Mouse (Mus musculus): ENCODE measurements around the gene Ascc3. TPM values are rescaled to one million over a fixed set of nuclear protein-coding genes. Genes with fewer than 3 reads are reported as not detected.

Ascc3 gene
- total RNA-seq (2014; fragmentation: Nextera tagmentation) (58.4 and 59.5 TPM in 2 replicates), total RNA-seq (2017) (53.5 and 73.9 TPM in 2 replicates)

- ATAC-seq (replicated peaks; ENCODE audit: low FRiP score, low TSS enrichment, poor library complexity, severe bottlenecking): peak; percentile 88
Observed at GRCm38 (mm10) chr10:50592355-50593293, at the start of gene Ascc3. Ascc3 (plus strand) TSS chr10:50592669.

- ATAC-seq (replicated peaks; ENCODE audit: low FRiP score, low TSS enrichment, poor library complexity, severe bottlenecking): no peak
Observed at GRCm38 (mm10) chr10:50584721-50585120, 7.7 kb upstream of the Ascc3 start.

DNA sequence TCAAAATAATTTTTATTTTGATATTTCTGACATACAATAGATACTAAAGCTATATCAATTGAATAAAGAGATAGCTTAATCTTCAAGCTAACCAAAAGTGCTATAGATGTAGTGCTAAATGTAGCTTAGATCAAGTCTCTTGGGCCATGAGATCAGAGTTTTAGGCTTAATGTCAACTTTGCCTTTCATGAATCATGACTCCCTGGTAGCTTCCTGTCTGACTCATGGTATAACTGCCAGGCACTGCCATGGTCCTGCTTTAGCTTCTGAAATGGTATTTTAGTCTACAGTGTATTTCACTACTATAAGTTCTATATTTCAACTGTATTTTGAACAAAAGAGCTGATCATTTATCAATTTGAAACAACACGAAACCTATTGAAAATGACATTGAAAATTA is 5.9 kb upstream of the Ascc3 start:
- ATAC-seq (replicated peaks; ENCODE audit: low FRiP score, low TSS enrichment, poor library complexity, severe bottlenecking): no peak

DNA sequence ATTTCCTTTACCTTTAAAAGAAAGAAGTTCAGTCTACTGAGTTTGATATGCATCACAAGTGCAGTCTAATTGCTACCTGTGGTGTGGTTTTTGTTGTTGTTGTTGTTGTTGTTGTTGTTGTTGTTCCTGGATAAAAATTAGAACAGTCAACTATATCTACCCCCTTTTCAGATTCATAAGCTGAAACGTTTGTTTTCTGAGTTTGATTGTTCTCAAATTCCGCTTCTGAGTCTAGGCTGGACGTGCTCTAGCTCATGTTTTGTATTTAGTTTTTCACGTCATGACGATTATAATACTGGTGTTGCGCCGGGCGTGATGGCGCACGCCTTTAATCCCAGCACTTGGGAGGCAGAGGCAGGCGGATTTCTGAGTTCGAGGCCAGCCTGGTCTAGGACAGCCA is 902 bp downstream of the Ascc3 start:
- no peak for ATAC-seq (replicated peaks; ENCODE audit: low FRiP score, low TSS enrichment, poor library complexity, severe bottlenecking)

GRCm38 (mm10) chr10:50595340-50595739 is 2.9 kb downstream of the Ascc3 start:
- no peak for ATAC-seq (replicated peaks; ENCODE audit: low FRiP score, low TSS enrichment, poor library complexity, severe bottlenecking)

DNA sequence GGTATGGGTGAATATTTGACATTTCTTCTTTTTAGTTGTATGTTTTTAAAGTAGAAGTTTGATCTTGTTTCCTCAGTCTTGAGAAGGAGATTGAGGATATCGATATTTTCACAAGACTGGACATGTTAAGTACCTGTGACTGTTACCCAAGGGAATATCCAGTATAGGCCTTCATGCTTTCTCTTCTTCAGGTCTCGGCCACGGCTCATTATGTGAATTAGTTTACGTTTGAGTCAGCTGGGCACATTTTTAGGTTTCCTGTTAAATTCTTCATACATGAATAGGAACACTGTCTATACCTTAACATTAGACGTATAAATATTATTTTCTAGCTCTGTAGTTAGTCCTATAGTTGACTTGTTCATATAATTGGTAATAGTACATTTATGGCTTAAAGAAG is 12.4 kb downstream of the Ascc3 start:
- no peak for ATAC-seq (replicated peaks; ENCODE audit: low FRiP score, low TSS enrichment, poor library complexity, severe bottlenecking)

DNA sequence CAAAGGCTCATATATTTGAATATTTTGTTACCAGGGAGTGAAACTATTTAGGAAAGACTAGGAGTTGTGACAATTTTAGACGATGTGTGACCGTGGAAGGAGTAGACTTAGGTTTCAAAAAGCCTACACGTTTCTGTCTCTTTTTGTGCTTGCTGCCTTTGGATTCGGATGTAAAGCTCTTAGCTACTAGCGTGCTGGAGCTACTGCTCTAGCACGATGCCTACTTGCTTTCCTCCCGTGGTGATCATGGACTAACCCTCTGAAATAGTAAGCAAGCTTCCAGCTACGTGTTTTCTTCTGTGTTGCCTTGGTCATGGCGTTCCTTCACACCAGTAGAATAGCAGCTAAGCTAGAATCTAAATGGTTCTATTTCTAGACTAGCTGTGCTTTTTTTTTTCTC is 21.4 kb downstream of the Ascc3 start:
- no peak for ATAC-seq (replicated peaks; ENCODE audit: low FRiP score, low TSS enrichment, poor library complexity, severe bottlenecking)

GRCm38 (mm10) chr10:50625874-50626273 is 33.4 kb downstream of the Ascc3 start:
- ATAC-seq (replicated peaks; ENCODE audit: low FRiP score, low TSS enrichment, poor library complexity, severe bottlenecking): no peak

DNA sequence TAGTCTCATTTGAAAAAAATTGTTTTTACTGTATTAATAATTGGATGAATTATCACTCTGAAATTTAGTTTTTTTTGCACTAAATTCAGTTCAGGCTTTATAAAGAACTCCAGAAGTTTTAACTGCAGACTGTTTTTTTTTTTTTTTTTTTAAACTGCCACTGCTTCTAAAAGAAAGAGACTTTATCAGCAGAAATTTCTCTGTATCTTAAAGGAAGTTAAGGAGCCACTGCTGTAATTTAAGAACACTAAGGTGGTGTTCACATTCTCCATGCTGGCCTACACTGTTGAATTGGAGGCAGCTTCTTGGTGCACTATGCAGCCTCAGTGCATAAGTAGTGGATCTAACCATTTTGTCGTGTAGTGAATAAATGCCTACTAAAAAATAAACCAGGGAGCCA is 47.1 kb downstream of the Ascc3 start:
- ATAC-seq (replicated peaks; ENCODE audit: low FRiP score, low TSS enrichment, poor library complexity, severe bottlenecking): no peak

GRCm38 (mm10) chr10:50650612-50651011 is 58.1 kb downstream of the Ascc3 start:
- ATAC-seq (replicated peaks; ENCODE audit: low FRiP score, low TSS enrichment, poor library complexity, severe bottlenecking): no peak

DNA sequence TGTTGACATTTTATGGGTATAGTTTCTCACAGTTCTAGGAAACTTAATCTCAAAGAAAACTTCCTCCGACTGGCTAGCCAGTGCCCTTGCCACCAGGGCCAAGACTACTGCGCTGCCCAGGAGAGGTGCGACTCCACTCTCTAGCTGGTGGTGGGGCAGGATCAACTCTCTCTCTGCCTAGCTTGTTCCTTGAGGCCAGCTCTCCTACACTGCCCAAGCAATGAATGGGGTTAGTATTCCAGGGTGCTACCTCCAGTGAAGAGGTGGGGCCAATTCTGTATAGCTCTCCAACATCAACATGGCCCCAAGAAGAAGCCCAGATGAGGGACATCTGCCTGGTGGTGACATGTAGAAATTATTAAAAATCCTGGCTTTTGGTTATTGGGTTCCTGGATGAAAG is 61.1 kb downstream of the Ascc3 start:
- ATAC-seq (replicated peaks; ENCODE audit: low FRiP score, low TSS enrichment, poor library complexity, severe bottlenecking): no peak

DNA sequence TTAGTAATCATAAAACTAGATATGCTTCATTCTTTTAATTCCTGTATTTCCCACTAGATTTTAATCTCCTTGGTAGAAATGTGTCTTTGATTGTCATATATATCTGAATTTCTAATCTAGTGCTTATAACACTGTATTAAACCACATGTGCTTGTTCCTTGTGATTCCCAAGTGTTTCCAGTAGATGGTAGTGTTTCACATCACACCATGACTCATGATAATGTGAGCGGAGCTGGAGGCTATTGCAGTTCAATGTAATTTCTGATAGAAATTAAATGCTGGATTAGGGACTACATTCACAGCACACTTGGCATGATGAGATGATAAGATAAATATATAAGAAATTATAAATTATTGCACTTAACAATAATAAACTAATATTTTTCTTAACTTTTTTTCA is 64.9 kb downstream of the Ascc3 start:
- ATAC-seq (replicated peaks; ENCODE audit: low FRiP score, low TSS enrichment, poor library complexity, severe bottlenecking): peak; percentile 94

DNA sequence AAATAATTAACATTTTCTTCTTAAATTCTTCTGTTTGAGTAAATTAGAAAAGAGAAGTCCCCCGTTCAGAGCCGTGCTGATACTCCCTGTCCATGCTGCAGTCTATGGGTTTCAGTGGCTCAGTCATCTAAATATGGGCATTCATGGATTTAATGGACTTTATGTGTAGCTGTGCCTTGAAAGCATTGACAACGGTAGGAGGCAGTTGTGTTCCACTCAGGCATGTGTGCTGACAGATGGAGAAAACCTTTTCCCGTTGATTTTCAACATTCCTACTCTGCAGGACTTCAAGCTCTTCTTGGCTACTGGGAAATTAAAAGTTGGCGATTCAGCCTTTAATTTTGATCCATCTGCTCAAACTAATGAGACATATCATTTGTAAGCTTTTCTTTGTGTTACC is 79.0 kb downstream of the Ascc3 start:
- no peak for ATAC-seq (replicated peaks; ENCODE audit: low FRiP score, low TSS enrichment, poor library complexity, severe bottlenecking)

DNA sequence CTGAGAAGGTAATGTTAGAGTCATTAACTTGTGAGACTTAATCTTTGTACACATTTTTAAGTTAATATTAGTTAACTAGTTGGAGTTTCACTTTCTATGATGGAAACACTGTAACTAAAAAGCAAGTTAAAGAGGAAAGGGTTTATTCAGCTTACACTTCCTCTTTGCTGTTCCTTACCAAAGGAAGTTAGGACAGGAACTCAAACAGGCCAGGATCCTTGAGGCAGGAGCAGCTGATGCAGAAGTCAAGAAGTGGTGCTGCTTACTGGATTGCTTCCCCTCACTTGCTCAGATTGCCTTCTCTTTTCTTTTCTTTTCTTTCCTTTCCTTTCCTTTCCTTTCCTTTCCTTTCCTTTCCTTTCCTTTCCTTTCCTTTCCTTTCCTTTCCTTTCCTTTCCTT is 97.9 kb downstream of the Ascc3 start:
- no peak for ATAC-seq (replicated peaks; ENCODE audit: low FRiP score, low TSS enrichment, poor library complexity, severe bottlenecking)

GRCm38 (mm10) chr10:50698836-50699433 is 106.5 kb downstream of the Ascc3 start:
- ATAC-seq (replicated peaks; ENCODE audit: low FRiP score, low TSS enrichment, poor library complexity, severe bottlenecking): no peak

GRCm38 (mm10) chr10:50701736-50702135 is 109.3 kb downstream of the Ascc3 start:
- peak; percentile 98 for ATAC-seq (replicated peaks; ENCODE audit: low FRiP score, low TSS enrichment, poor library complexity, severe bottlenecking)

- ATAC-seq (replicated peaks; ENCODE audit: low FRiP score, low TSS enrichment, poor library complexity, severe bottlenecking): no peak
Observed at GRCm38 (mm10) chr10:50702361-50702760, 109.9 kb downstream of the Ascc3 start.

DNA sequence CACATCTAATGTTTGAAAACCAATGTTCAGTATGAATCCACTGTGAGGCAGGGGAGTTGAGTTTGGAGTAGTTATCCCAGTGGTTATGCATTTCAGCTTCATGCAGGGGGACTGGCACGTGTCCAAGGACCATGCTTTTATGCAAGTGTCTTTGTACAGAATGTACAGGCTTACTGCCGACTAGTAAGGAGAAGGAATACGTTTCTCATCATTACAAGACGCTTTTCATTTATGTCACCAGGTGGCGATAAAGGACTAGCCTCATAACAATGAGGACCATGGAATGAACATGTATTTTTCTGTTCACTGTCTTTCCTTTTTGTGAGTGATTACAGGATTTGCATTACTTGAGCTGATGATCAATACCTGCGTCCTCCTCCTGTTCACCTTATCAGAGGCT is 111.7 kb downstream of the Ascc3 start:
- peak; percentile 80 for ATAC-seq (replicated peaks; ENCODE audit: low FRiP score, low TSS enrichment, poor library complexity, severe bottlenecking)

- no peak for ATAC-seq (replicated peaks; ENCODE audit: low FRiP score, low TSS enrichment, poor library complexity, severe bottlenecking)
Observed at GRCm38 (mm10) chr10:50704898-50705297, 112.4 kb downstream of the Ascc3 start.

DNA sequence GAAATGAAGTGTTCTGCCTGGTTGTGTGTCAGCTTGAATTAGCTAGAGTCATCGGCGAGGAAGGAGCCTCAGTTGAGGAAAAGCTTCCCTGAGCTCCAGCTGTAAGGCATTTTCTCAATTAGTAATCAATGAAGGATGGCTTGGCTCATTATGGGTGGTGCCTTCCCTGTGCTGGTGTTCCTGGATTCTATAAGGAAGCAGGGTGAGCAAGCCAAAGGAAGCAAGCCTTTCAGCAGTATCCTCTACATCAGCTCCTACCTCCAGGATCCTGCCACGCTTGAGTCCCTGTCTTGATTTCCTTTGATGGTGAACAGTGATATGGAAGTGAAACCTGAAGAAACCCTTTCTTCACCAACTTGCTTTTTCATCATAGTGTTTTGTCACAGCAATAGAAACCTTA is 118.8 kb downstream of the Ascc3 start:
- no peak for ATAC-seq (replicated peaks; ENCODE audit: low FRiP score, low TSS enrichment, poor library complexity, severe bottlenecking)

GRCm38 (mm10) chr10:50711765-50712164 is 119.3 kb downstream of the Ascc3 start:
- no peak for ATAC-seq (replicated peaks; ENCODE audit: low FRiP score, low TSS enrichment, poor library complexity, severe bottlenecking)
